Mouse (Mus musculus): ENCODE results near the gene Rassf7. TPM values are rescaled to one million over a fixed set of nuclear protein-coding genes. Genes with fewer than 3 reads are reported as not detected.
A peak's percentile ranks its signal among the peaks of the same experiment; 100 is the strongest.

Gene Rassf7
- polyA plus RNA-seq, 1 experiment from 2014 or later = 73.3 TPM

DNA sequence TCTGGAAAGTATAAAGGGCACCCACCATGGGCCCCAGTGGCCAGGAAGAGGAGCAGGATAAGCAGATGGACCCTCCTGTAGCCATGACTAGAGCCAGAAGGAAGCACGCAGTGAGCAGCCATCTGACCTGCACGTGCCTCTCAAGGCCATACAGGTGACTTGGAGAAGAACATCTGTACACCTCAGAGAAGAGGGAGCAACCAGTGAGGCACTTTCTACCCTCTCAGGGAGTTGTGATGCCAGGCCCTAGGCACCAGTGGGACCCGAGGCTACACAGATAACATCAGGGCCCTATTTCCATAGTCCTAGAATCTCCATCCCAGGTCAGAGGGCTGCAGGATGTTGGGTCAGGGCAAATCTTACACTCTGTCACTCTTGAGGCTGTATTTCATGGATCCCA lies 25.4 kb upstream of the Rassf7 start:
- Histone ChIP-seq H3K9me3 (no peaks in the 10 kb centered on the region), H3K27me3 (replicated peaks) (no peaks in the 10 kb centered on the region), H3K36me3 (peaks cover 28% of the 10 kb centered on the region), H3K4me1 (peaks cover 17% of the 10 kb centered on the region), H3K9ac (no peak overlapping the region), H3K4me2 (no peak overlapping the region), H3K4me3 (replicated peaks) (no peak overlapping the region), H3K27ac (no peak overlapping the region)
- ATAC-seq (ENCODE audit: insufficient read depth, low FRiP score, low read depth) = no peak
- 89% methylated on average over 3 of the region's 3 CpGs for WGBS

DNA sequence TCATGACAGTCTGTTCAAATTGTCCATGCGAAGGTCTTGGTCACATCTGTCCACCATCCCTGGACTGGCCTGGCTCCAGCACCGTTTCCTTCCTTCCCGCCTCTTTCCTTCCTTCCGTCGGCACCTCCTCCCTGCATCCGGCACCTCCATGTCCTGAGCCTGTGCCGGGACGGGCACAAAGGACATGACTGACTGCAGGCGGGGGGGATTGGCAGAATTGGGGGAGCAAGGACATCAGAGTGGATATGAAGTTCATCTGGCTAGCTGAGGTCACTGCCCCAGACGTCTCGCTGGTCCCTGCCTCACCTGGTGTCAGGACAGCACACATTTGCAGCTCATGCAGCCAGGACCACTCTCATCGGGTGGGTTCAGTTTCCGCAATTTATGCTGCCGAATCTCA lies 24.6 kb upstream of the Rassf7 start:
- Histone ChIP-seq H3K36me3 (peaks cover 28% of the 10 kb centered on the region), H3K27me3 (replicated peaks) (no peaks in the 10 kb centered on the region), H3K4me2 (no peak overlapping the region), H3K9ac (no peak overlapping the region), H3K4me1 (peaks cover 25% of the 10 kb centered on the region), H3K4me3 (replicated peaks) (no peak overlapping the region), H3K9me3 (no peaks in the 10 kb centered on the region), H3K27ac (no peak overlapping the region)
- ATAC-seq (ENCODE audit: insufficient read depth, low FRiP score, low read depth) = no peak
- 87% methylated on average over 14 of the region's 14 CpGs for WGBS

DNA sequence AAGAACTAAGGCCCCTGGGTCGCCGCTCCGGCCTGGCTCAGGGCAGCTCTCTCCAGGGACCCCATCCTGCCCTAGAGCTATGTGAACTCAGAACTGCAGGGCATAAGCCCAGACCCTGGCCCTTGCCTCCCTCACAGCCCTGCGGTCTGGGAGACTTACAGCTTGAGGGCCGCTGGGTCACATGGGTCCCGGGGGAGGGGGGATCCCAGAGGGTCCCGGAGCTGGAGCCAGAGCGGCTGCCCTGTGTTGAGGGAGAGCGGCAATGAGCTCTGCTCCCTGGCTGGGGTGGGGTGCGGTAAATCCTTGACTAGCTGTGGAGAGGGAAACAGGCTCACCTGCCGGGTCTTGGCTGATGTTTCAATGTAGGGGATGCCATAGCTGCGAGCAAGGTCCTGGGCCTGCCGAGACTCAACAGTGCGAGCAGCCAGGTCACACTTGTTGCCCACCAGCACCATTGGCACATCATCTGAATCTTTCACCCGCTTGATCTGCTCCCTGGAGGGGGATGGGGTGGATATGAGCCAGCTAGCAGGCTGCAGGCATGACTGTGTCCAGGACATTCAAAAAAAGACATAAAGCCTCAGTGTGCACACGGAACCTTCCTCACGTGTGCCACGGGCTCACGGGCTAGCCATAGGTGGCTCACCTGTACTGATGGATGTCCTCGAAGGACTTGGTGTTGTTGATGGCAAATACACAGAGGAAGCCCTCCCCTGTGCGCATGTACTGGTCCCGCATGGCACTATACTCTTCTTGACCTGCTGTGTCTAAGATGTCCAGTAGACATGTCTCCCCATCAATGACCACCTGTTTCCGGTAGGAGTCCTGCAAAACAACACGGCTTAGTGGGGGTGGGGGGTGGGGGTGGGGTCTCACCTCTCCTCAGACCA lies 23.6 kb upstream of the Rassf7 start:
- Histone ChIP-seq H3K4me1 (peaks cover 25% of the 10 kb centered on the region), H3K4me3 (replicated peaks) (peak overlapping the region; percentile 92), H3K27me3 (replicated peaks) (no peaks in the 10 kb centered on the region), H3K36me3 (peaks cover 28% of the 10 kb centered on the region), H3K9me3 (no peaks in the 10 kb centered on the region), H3K4me2 (peak overlapping the region; percentile 91), H3K9ac (no peak overlapping the region), H3K27ac (no peak overlapping the region)
- 89% methylated on average over 24 of the region's 24 CpGs for WGBS
- no peak for ATAC-seq (ENCODE audit: insufficient read depth, low FRiP score, low read depth)

DNA sequence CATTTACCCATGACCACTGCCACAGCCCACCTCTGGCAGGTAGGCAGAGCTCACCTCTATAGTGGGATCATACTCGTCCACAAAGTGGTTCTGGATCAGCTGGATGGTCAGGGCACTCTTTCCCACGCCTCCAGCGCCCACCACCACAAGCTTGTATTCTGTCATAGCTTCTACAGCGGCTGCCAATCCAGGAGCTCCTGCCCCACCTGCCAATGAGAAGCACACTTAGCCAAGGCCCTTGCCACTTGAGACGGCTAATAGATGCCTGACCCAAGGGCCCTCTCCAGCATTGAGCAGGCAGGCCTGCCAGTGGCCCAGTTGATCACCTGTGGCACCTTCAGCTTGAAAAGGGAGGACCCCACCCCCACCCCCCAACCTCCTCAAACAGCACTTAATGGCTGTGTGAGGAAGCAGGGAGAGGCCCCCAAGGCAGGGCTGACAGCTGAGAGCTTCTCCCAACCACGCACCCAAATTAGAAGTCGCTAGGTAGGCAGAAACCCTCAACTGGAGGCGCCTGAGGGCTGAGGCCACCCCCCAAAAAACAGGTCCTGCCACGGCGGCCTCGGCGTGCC lies 22.8 kb upstream of the Rassf7 start:
- ATAC-seq (ENCODE audit: insufficient read depth, low FRiP score, low read depth) = no peak
- H3K4me1 ChIP-seq = peaks cover 25% of the 10 kb centered on the region
- WGBS = 25% methylated on average over 12 of the region's 12 CpGs
- peak overlapping the region; percentile 91; the same call in 1 of the 2 replicates for H3K27ac ChIP-seq
- H3K9ac ChIP-seq = peak overlapping the region; percentile 92
- H3K9me3 ChIP-seq = no peaks in the 10 kb centered on the region
- H3K27me3 ChIP-seq (replicated peaks) = no peaks in the 10 kb centered on the region
- peaks cover 28% of the 10 kb centered on the region for H3K36me3 ChIP-seq
- H3K4me2 ChIP-seq = peak overlapping the region; percentile 91
- peak overlapping the region; percentile 92 for H3K4me3 ChIP-seq (replicated peaks)

DNA sequence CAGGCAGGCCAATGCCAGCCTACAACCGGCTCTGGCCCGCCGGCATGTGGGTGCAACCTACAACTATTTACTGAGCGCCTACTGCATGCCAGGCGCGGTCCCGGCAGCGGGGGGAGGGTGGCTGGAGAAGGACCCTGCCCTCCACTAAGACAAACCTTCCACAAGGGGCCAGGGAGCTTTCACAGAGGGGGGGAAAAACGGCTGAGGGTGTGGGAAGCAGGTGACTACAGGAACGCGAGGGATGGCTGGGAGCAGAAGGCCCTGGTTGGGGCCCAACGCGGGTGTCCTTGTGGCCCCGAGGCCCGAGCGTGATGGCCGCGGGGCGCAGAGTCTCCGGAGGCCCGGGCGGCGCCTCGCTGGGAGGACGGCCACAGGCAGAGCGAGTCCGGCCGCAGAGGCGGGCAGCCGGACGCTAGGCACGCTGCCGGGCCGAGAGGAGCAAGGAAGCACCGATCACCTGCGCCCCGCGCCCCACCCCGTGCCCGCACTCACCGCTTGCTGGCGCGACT lies 22.3 kb upstream of the Rassf7 start:
- no peaks in the 10 kb centered on the region for H3K9me3 ChIP-seq
- H3K4me2 ChIP-seq = peak overlapping the region; percentile 91
- H3K27ac ChIP-seq = peak overlapping the region; percentile 91
- peaks cover 25% of the 10 kb centered on the region for H3K4me1 ChIP-seq
- peak overlapping the region; percentile 92 for H3K9ac ChIP-seq
- ATAC-seq (ENCODE audit: insufficient read depth, low FRiP score, low read depth) = peak; percentile 0; the same call in 1 of the 2 replicates
- H3K4me3 ChIP-seq (replicated peaks) = peak overlapping the region; percentile 92
- 1% methylated on average over 43 of the region's 43 CpGs for WGBS
- H3K36me3 ChIP-seq = peaks cover 28% of the 10 kb centered on the region
- H3K27me3 ChIP-seq (replicated peaks) = no peaks in the 10 kb centered on the region

DNA sequence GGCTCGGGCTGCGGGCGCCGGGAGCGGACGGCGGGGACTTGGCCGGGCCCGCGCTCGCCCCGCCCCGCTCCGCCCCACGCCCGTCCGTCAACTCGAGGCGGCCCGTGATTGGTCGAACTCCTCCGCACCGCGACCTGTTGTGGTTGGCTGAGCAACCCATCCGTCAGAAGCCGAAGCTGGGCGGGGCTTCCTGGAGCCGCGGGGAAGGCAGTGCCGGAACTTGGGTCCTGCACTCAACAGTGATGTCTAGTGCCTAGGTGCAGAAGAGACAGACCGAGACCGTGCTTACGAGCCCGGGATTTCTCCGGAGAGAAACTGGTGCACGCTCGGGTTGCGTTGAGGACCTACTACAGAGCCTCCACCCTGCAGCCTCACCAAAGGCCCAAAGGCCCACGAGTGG lies 21.7 kb upstream of the Rassf7 start, which contains the start of the genes Hras and Lrrc56:
Gene Hras, minus strand, starts transcription at position 58 of the 400 bp plus-strand sequence.
Gene Lrrc56, plus strand, starts transcription at position 210 of the 400 bp plus-strand sequence.
- H3K4me3 ChIP-seq (replicated peaks) = peak within 1 kb of the TSS; percentile 92
- no peaks in the 10 kb centered on the region for H3K27me3 ChIP-seq (replicated peaks)
- peaks cover 25% of the 10 kb centered on the region for H3K4me1 ChIP-seq
- peak within 1 kb of the TSS; percentile 92 for H3K9ac ChIP-seq
- H3K36me3 ChIP-seq = peaks cover 28% of the 10 kb centered on the region
- H3K9me3 ChIP-seq = no peaks in the 10 kb centered on the region
- peak within 1 kb of the TSS; percentile 91 for H3K27ac ChIP-seq
- WGBS = 0% methylated on average over 35 of the region's 39 CpGs
- ATAC-seq (ENCODE audit: insufficient read depth, low FRiP score, low read depth) = peak; percentile 94
- H3K4me2 ChIP-seq = peak within 1 kb of the TSS; percentile 98

DNA sequence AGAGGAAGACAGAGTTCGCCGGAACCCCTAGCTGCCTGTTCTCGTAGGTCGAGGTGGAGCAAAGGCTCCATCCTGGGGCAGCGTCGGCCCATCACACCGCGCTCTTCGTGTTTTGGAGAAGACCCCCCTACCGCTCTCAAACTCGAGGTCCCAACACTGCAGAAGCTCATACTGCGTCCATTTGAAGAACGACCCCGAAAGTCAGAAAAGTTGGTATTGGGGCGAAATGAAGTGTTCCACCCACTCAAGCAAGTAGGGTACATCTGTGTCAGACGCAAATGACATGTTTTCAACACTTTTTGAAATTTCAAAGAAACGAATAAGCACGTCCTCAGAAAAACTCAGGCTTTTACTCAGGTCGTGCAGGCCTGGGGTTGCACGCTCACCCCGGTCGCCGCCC lies 21.3 kb upstream of the Rassf7 start:
- peak overlapping the region; percentile 91 for H3K27ac ChIP-seq
- WGBS = under 1% methylated on average over 23 of the region's 23 CpGs
- ATAC-seq (ENCODE audit: insufficient read depth, low FRiP score, low read depth) = no peak

DNA sequence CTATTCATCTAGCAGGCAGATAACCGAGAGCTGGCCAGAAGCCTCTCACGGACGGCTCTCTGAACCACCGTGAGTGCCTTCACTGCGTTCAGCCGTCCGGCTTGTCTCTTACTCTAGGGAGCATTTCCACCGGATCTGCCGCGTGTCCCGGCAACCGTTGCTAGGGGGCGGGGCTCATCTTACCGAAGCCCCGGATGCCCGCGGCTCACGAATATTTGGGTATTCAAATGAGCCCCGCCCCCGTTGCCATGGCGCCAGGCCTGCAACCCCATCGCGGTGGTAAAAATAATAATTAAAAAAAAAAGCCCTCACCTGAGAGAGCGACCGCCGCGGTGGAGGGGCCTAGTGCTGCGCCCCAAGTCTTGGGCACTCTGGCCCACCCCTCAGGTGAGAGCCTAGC lies 20.8 kb upstream of the Rassf7 start:
- peaks cover 25% of the 10 kb centered on the region for H3K4me1 ChIP-seq
- H3K27me3 ChIP-seq (replicated peaks) = no peaks in the 10 kb centered on the region
- peak overlapping the region; percentile 45 for H3K9ac ChIP-seq
- H3K36me3 ChIP-seq = peaks cover 24% of the 10 kb centered on the region
- H3K4me3 ChIP-seq (replicated peaks) = peak overlapping the region; percentile 92
- no peaks in the 10 kb centered on the region for H3K9me3 ChIP-seq
- peak overlapping the region; percentile 98 for H3K4me2 ChIP-seq
- ATAC-seq (ENCODE audit: insufficient read depth, low FRiP score, low read depth) = no peak
- WGBS = under 1% methylated on average over 28 of the region's 28 CpGs
- peak overlapping the region; percentile 91 for H3K27ac ChIP-seq

More for the DNA sequence above, 21.3 kb upstream of the Rassf7 start:
- Histone ChIP-seq H3K27me3 (replicated peaks) (no peaks in the 10 kb centered on the region), H3K4me3 (replicated peaks) (peak overlapping the region; percentile 92), H3K9me3 (no peaks in the 10 kb centered on the region), H3K9ac (peak overlapping the region; percentile 45), H3K36me3 (peaks cover 28% of the 10 kb centered on the region), H3K4me2 (peak overlapping the region; percentile 98), H3K4me1 (peaks cover 25% of the 10 kb centered on the region)

DNA sequence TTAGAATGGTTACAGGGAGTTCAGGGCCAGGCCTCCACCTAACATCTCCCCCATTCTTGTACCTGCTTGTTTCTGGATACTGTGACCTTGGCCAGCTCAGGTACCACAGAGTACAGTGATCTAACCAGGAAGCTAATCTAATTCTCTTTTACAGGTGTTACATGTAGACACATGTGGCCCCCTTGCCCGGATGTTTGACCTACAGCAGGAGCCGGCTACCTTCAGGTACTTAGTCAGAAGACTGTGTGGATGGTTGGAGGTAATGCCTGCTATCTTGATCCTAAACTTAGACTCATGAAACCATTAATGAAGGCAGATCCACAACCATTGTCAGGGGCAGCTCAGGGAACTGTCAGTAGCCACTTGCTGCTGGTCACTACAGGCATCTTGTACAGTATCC lies 19.9 kb upstream of the Rassf7 start:
- H3K4me2 ChIP-seq = no peak overlapping the region
- ATAC-seq (ENCODE audit: insufficient read depth, low FRiP score, low read depth) = no peak
- no peaks in the 10 kb centered on the region for H3K9me3 ChIP-seq
- H3K4me1 ChIP-seq = peaks cover 25% of the 10 kb centered on the region
- H3K27me3 ChIP-seq (replicated peaks) = no peaks in the 10 kb centered on the region
- H3K9ac ChIP-seq = no peak overlapping the region
- no peak overlapping the region; the same call in 1 of the 2 replicates for H3K4me3 ChIP-seq (replicated peaks)
- 84% methylated on average over 2 of the region's 2 CpGs for WGBS
- no peak overlapping the region for H3K27ac ChIP-seq
- H3K36me3 ChIP-seq = peaks cover 15% of the 10 kb centered on the region

DNA sequence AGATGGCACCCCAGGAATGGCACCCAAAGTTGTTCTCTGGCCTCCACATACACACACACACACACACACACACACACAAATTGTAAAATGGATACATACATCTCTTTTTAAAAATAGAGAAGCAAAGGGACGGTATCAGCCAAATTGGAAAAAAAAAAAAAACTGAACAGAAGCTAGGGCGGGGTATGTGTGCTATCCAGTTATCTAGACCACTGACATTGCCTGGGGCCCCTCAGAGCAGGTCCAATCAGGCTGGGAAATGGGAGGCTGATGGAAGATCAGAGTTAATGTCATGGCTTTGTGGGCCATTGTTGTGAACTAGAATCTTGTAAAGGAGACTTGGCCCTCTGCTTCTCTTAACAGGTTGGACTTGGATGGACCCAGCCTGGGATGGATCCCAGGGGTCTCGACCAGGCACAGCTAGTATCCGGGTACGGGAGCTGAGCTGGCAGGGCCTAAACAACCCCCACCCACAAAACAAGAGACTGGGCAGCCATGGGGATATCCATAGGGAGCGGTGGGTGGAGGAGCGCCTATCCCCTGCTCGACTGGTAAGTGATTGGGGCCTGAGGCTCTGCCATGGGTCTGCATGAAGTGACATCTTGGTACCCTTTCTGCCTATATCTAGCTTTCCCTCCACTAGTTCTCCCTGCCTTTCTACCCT lies 18.9 kb upstream of the Rassf7 start:
- H3K9ac ChIP-seq = no peak overlapping the region
- WGBS = 87% methylated on average over 8 of the region's 8 CpGs
- no peaks in the 10 kb centered on the region for H3K27me3 ChIP-seq (replicated peaks)
- peaks cover 24% of the 10 kb centered on the region for H3K4me1 ChIP-seq
- no peak overlapping the region for H3K4me3 ChIP-seq (replicated peaks)
- 0 out of 2 replicates have a peak, but pooled peaks cover 5% of the 10 kb centered on the region for H3K36me3 ChIP-seq
- no peaks in the 10 kb centered on the region for H3K9me3 ChIP-seq
- no peak overlapping the region for H3K4me2 ChIP-seq
- ATAC-seq (ENCODE audit: insufficient read depth, low FRiP score, low read depth) = no peak
- H3K27ac ChIP-seq = no peak overlapping the region

DNA sequence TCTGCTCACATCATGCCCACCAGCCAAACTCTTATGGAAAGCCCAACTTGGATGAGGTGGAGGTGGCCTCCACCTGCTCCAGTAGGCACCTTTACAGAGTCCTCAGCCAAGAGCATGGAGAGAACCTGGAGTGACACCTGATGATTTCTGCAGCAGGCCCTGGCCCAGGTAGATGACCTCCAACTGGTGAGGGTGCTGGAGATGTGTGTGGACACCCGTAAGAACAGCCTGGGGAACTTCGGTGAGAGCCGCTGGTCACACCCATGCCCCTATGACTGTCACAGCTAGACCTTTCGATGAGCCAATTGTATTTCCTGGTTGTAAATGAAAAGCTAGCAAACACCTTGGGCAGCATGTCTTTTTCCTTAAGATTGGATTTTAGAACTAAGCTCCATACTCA lies 17.5 kb upstream of the Rassf7 start:
- ATAC-seq (ENCODE audit: insufficient read depth, low FRiP score, low read depth) = no peak
- 92% methylated on average over 4 of the region's 4 CpGs for WGBS
- H3K9me3 ChIP-seq = no peaks in the 10 kb centered on the region

More for the DNA sequence above, 17.5 kb upstream of the Rassf7 start:
- H3K27ac ChIP-seq = no peak overlapping the region
- no peak overlapping the region for H3K9ac ChIP-seq
- no peak overlapping the region for H3K4me2 ChIP-seq
- no peak overlapping the region for H3K4me3 ChIP-seq (replicated peaks)
- H3K4me1 ChIP-seq = peaks cover 11% of the 10 kb centered on the region
- H3K27me3 ChIP-seq (replicated peaks) = no peaks in the 10 kb centered on the region
- no peaks in the 10 kb centered on the region for H3K36me3 ChIP-seq
